Mouse (Mus musculus): ENCODE measurements around the gene Prph. TPM values are rescaled to one million over a fixed set of nuclear protein-coding genes. Genes with fewer than 3 reads are reported as not detected.

Gene Prph
- polyA plus RNA-seq, 1 experiment from 2014 or later, result 0.22 TPM

DNA sequence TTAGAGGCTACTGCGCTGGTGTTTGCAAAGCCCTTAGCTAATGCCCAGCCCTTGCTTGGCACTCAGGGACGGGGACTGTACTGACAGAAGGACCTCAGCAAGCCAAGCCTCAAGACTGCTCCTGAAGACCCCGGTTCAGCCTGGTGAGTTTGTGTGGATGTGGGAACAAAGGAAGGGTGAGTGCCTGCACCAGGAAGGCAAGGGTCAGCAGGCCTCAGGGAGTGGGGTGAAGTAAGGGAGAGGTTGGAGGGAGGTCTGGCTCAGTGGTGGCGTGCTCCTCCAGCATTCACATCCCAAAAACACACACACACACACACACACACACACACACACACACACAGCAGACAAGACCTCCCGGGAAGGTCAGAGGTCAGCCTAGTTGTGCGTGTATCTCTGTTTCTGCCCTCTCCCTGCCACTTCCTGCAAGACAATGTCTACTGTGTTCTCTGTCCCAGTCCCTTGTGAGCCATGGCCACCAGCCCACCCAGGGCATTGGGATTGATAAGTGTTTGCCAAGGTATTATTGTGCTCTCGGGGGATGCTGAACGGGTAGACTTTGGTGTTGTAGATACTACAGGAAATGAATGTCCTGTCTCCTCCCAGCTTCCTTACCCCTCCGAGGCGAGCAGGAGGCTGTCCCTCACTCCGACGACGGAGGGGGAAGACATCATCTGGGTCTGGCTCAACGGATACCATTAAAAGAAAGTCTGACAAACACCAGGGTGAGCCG, 23.4 kb downstream of the Prph start:
- H3K27ac ChIP-seq (ENCODE audit: poor library complexity, severe bottlenecking), result no peak overlapping the region
- WGBS, result 66% methylated on average over 15 of the region's 15 CpGs
- H3K9me3 ChIP-seq (replicated peaks), result no peaks in the 10 kb centered on the region
- peaks cover 32% of the 10 kb centered on the region for H3K4me1 ChIP-seq (replicated peaks)
- no peak overlapping the region for H3K4me2 ChIP-seq
- 0 out of 2 replicates have a peak, but pooled peaks cover 9% of the 10 kb centered on the region for H3K27me3 ChIP-seq (replicated peaks)
- H3K9ac ChIP-seq, result no peak overlapping the region
- no peak overlapping the region for H3K4me3 ChIP-seq
- H3K36me3 ChIP-seq, result peaks cover 47% of the 10 kb centered on the region
- ATAC-seq (ENCODE audit: insufficient number of reproducible peaks, low FRiP score), result no peak

DNA sequence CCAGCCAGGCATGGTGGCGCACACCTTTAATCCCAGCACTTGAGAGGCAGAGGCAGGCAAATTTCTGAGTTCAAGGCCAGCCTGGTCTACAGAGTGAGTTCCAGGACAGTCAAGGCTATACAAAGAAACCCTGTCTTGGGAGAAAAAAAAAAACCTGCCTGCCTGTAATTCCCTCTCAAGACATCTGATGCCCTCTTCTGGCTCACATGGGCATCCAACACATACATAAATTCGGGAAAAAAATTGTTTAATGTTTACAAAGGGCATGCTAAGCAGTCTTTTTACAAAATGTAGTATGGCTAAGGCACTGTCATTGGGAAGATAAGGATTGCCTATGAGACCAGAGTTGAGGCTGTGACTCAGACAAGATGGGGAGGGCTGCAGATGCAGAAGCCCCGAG, 24.8 kb downstream of the Prph start:
- H3K9me3 ChIP-seq (replicated peaks), result no peaks in the 10 kb centered on the region
- no peak overlapping the region for H3K27ac ChIP-seq (ENCODE audit: poor library complexity, severe bottlenecking)
- peaks cover 21% of the 10 kb centered on the region for H3K27me3 ChIP-seq (replicated peaks)
- no peak overlapping the region for H3K4me2 ChIP-seq
- H3K4me3 ChIP-seq, result no peak overlapping the region
- H3K36me3 ChIP-seq, result peaks cover 52% of the 10 kb centered on the region
- ATAC-seq (ENCODE audit: insufficient number of reproducible peaks, low FRiP score), result no peak
- 84% methylated on average over 3 of the region's 3 CpGs for WGBS
- peaks cover 38% of the 10 kb centered on the region for H3K4me1 ChIP-seq (replicated peaks)
- H3K9ac ChIP-seq, result no peak overlapping the region

DNA sequence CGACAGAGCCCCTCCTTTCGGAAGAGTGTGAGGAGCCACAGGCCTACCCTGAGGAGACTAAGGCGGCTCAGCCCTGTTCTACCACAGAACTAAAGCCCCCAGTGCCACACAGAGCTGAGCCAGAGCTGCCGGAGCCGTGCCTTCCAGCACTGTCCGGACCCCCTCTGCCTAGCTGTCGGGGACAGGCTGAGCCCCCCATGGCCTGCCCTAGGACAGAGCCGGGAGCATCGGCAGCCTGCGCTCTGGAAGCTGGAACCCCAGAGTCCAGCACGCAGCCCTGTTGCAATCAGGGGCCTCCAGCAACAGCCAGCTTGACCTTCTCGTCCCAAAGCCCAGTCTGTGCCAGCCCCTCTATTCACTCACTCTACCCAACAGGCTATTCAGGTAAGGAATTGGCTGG, 27.3 kb downstream of the Prph start:
- peaks cover 41% of the 10 kb centered on the region for H3K27me3 ChIP-seq (replicated peaks)

DNA sequence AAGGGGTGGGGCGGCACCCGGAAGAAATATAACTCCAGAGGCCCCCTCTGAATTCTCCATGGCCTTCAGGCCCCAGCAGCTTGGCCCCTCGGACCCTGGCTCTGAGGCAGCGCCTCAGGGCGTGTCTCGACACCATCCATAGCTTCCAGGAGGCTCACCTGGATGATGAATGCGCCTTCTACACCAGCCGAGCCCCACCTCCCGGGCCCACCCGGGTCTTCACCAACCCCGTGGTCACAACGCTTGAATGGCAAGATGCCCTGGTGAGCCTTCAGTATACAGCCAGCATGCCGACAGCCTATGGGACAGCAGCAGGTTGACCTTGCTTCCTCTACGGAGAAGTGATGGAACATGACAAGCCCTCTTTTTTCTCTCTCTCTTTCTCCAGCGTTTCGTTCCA, 27.9 kb downstream of the Prph start:
- Histone ChIP-seq H3K36me3 (peaks cover 45% of the 10 kb centered on the region), H3K9ac (no peak overlapping the region), H3K27me3 (replicated peaks) (peaks cover 46% of the 10 kb centered on the region), H3K4me3 (no peak overlapping the region), H3K9me3 (replicated peaks) (no peaks in the 10 kb centered on the region), H3K4me2 (no peak overlapping the region), H3K4me1 (replicated peaks) (peaks cover 21% of the 10 kb centered on the region), H3K27ac (ENCODE audit: poor library complexity, severe bottlenecking) (no peak overlapping the region)
- WGBS, result 90% methylated on average over 16 of the region's 16 CpGs
- ATAC-seq (ENCODE audit: insufficient number of reproducible peaks, low FRiP score), result no peak

More for the DNA sequence above, 27.3 kb downstream of the Prph start:
- H3K36me3 ChIP-seq, result peaks cover 51% of the 10 kb centered on the region
- no peak overlapping the region for H3K27ac ChIP-seq (ENCODE audit: poor library complexity, severe bottlenecking)
- WGBS, result 95% methylated on average over 12 of the region's 12 CpGs
- no peak overlapping the region for H3K4me2 ChIP-seq
- no peak overlapping the region for H3K9ac ChIP-seq
- H3K4me3 ChIP-seq, result no peak overlapping the region
- no peak for ATAC-seq (ENCODE audit: insufficient number of reproducible peaks, low FRiP score)
- no peaks in the 10 kb centered on the region for H3K9me3 ChIP-seq (replicated peaks)
- H3K4me1 ChIP-seq (replicated peaks), result peaks cover 27% of the 10 kb centered on the region

DNA sequence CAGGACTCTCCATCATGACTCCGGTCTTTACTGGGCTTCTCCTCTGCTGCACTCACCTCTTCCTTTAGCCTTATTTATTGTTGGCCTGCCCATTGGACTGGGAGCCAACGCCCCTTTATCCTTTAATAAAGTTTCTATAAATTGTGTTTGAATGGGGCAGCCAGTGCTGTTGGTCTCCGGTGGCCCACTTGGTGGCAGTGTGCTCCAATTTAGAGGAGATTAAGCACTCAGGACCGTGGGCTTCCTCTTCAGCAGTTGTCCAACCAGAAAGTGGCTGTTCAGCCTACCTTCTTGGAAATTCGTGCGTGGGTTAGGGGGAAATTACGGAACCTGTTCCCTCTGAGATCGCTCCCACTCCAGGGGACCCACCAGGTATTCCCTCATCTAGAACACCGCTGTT, 28.3 kb downstream of the Prph start:
- Histone ChIP-seq H3K27ac (ENCODE audit: poor library complexity, severe bottlenecking) (no peak overlapping the region), H3K36me3 (peaks cover 41% of the 10 kb centered on the region), H3K9me3 (replicated peaks) (no peaks in the 10 kb centered on the region), H3K27me3 (replicated peaks) (peaks cover 50% of the 10 kb centered on the region), H3K9ac (no peak overlapping the region), H3K4me1 (replicated peaks) (peaks cover 20% of the 10 kb centered on the region), H3K4me2 (no peak overlapping the region), H3K4me3 (no peak overlapping the region)
- no peak for ATAC-seq (ENCODE audit: insufficient number of reproducible peaks, low FRiP score)
- 67% methylated on average over 9 of the region's 9 CpGs for WGBS

DNA sequence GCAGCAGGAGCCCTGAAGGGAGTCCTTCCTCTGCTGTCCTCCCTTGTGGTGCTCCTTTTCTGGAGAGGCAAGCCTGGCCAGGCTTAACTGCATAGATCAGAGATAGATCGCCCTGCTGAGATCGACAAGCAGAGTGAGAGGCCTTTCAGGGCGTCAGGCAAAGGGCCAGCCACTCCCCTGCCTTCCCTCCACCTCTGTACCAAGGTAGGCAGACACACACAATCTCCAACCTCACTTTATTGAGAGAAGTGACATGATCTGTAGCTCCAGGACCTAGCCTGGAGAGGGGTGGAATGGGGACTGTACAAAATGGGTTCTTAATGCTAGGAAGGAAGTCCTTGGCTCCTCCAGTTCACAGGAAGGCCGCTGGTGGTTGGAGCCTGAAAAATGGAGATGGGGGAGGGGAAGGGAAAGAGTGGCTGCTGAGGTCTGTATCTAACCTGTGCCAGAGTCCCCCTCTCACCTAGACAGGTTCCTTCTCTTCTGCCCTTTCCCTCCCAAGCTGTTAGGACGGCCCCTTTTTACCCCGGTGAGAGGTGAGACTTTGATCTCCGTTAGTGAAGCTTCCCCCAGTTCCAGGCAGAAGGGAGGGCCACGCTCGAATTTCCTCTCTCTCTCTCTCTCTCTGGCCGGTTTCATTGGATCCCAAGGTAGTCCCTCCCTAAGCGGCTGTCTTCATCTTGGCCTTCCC, 29.0 kb downstream of the Prph start:
- peak overlapping the region; percentile 47 for H3K4me2 ChIP-seq
- peaks cover 58% of the 10 kb centered on the region for H3K27me3 ChIP-seq (replicated peaks)
- WGBS, result 8% methylated on average over 11 of the region's 11 CpGs

DNA sequence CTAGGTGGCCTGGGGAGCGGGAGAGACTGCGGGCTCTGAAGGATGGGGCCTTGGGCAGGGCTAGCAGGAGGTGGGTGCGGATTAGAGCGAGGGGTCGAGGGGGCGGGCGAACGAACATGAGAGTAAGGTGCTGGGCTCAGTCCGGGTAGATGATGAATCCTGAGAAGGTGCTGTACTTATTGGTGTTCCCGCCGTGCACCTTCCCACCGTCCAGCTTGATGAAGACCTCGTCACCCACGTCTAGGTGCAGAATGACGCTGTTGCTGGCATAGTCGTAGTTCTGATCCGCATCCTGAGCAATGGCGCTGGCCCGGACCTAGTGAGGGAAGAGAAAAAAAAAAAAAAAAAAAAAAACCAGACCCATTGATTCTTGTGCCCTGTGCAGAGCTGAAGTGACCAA, 29.6 kb downstream of the Prph start:
- no peaks in the 10 kb centered on the region for H3K9me3 ChIP-seq (replicated peaks)
- peak overlapping the region; percentile 17; the same call in 1 of the 2 replicates for H3K4me3 ChIP-seq
- peaks cover 23% of the 10 kb centered on the region for H3K4me1 ChIP-seq (replicated peaks)
- peak overlapping the region; percentile 47 for H3K4me2 ChIP-seq
- no peak for ATAC-seq (ENCODE audit: insufficient number of reproducible peaks, low FRiP score)
- 9% methylated on average over 19 of the region's 19 CpGs for WGBS
- peaks cover 64% of the 10 kb centered on the region for H3K27me3 ChIP-seq (replicated peaks)
- H3K27ac ChIP-seq (ENCODE audit: poor library complexity, severe bottlenecking), result no peak overlapping the region
- H3K36me3 ChIP-seq, result peaks cover 35% of the 10 kb centered on the region
- 0 out of 2 replicates have a peak overlapping the region, but pooled peaks have one; percentile 29 for H3K9ac ChIP-seq

More for the DNA sequence above, 29.0 kb downstream of the Prph start:
- H3K9me3 ChIP-seq (replicated peaks), result no peaks in the 10 kb centered on the region
- peaks cover 35% of the 10 kb centered on the region for H3K36me3 ChIP-seq
- peaks cover 21% of the 10 kb centered on the region for H3K4me1 ChIP-seq (replicated peaks)
- ATAC-seq (ENCODE audit: insufficient number of reproducible peaks, low FRiP score), result no peak
- H3K27ac ChIP-seq (ENCODE audit: poor library complexity, severe bottlenecking), result no peak overlapping the region
- peak overlapping the region; percentile 17; the same call in 1 of the 2 replicates for H3K4me3 ChIP-seq
- H3K9ac ChIP-seq, result no peak overlapping the region

DNA sequence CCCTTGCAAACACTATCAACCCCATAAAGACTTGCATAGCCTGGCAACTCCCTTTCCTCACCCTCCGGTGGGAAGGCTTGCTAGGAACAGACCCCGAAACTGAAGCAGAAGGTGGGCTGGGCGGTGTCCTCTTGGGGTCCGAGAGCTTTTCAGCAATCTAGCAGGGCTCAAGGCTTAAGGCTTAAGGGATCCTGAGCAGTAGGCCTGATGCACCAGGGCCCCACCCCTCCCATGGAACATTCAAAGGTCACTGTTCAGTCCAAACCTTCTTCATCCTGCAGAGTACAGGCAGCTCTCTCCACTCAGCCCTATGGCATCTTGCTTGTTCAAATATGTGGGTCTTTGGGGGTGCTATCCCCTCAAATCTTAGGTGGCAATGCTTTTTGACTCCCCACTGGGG, 31.0 kb downstream of the Prph start:
- Histone ChIP-seq H3K9ac (no peak overlapping the region), H3K4me2 (no peak overlapping the region), H3K27me3 (replicated peaks) (peaks cover 78% of the 10 kb centered on the region), H3K4me3 (no peak overlapping the region), H3K36me3 (peaks cover 26% of the 10 kb centered on the region), H3K9me3 (replicated peaks) (no peaks in the 10 kb centered on the region), H3K4me1 (replicated peaks) (peaks cover 23% of the 10 kb centered on the region), H3K27ac (ENCODE audit: poor library complexity, severe bottlenecking) (no peak overlapping the region)
- WGBS, result 72% methylated on average over 4 of the region's 4 CpGs
- no peak for ATAC-seq (ENCODE audit: insufficient number of reproducible peaks, low FRiP score)

DNA sequence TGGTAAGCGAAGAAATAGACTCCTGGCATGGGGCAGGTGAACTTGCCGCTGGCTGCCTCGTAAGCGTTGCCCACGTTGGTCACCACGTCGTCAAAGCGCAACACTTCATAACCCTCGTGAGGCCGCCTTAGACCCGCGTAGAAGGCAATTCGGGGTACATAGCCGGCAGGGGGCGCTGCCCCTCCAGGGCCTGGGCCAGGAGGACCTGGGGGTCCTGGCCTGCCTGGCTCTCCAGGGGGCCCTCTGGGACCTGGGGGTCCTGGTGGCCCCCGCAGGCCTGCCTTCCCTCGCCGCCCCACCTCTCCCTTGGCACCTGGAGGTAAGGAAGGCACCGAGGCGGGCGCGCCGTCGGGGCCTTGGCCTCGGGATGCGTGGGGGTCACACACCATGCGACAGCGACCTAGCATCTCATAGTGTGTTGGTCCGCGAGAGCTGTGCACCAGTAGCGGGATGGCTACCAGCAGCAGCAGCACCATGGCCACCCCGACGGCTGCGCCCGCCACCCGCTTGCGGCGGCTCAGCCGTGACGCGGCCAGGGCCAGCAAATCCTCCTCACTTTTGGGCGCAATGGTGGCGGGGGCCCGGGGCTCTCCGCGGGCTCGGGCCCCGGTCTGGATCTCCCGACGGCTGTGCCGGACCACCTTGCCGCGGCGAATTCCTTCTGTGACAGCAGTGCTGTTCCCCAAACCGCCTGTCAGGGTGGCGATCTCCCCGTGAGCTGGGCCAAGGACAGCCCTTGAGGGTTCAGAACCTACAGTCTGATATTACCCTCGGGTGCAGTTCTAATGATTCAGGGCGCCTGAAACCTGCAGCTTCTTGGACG, 32.5 kb downstream of the Prph start, which contains the start of gene C1ql4:
C1ql4 (minus strand) TSS at position 565 of the 823 bp plus-strand sequence.
- ATAC-seq (ENCODE audit: insufficient number of reproducible peaks, low FRiP score), result no peak

DNA sequence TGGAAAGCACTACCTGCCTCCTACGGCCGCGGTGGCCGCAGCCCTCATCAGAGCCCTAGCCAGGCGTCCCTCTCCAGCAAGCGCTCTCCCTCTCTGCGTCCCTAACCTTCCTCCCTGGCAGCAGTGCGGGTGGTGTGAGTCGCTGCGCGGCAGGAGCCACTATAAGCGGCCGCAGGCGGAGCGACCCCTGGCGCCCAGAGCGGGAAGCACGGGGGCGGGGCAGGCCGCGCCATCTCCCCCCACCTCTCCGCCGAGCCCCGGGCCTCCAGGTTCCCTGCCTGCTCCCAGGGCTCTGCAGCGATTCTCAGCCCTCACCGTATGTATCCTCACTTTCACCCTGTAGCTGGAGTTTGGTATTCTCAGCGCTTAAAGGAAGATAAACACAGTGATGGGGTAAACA, 33.3 kb downstream of the Prph start:
- WGBS, result 2% methylated on average over 27 of the region's 27 CpGs

More for the DNA sequence above, 32.5 kb downstream of the Prph start, which contains the start of gene C1ql4:
- H3K4me1 ChIP-seq (replicated peaks), result peaks cover 23% of the 10 kb centered on the region
- H3K9me3 ChIP-seq (replicated peaks), result no peaks in the 10 kb centered on the region
- H3K4me2 ChIP-seq, result peak within 1 kb of the TSS; percentile 59
- H3K4me3 ChIP-seq, result peak within 1 kb of the TSS; percentile 31
- H3K27me3 ChIP-seq (replicated peaks), result peaks cover 90% of the 10 kb centered on the region
- H3K27ac ChIP-seq (ENCODE audit: poor library complexity, severe bottlenecking), result no peak within 1 kb of the TSS
- peaks cover 13% of the 10 kb centered on the region for H3K36me3 ChIP-seq
- WGBS, result 9% methylated on average over 60 of the region's 60 CpGs
- H3K9ac ChIP-seq, result no peak within 1 kb of the TSS

More for the DNA sequence above, 33.3 kb downstream of the Prph start:
- Histone ChIP-seq H3K27ac (ENCODE audit: poor library complexity, severe bottlenecking) (no peak overlapping the region), H3K4me2 (peak overlapping the region; percentile 59), H3K9me3 (replicated peaks) (no peaks in the 10 kb centered on the region), H3K4me3 (peak overlapping the region; percentile 31), H3K9ac (no peak overlapping the region), H3K27me3 (replicated peaks) (peaks cover 92% of the 10 kb centered on the region), H3K4me1 (replicated peaks) (peaks cover 28% of the 10 kb centered on the region), H3K36me3 (peaks cover 5% of the 10 kb centered on the region; the same call in 1 of the 2 replicates)
- peak; percentile 37 for ATAC-seq (ENCODE audit: insufficient number of reproducible peaks, low FRiP score)

Data from heart, embryonic 12.5 days (tissue).